Mouse (Mus musculus): ENCODE data around the gene Hjurp.

GRCm38 (mm10) chr1:88305018-88305795 is 27.8 kb upstream of the Hjurp start:
- TF ChIP-seq CTCF (IDR thresholded peaks at IDR 0.05; ENCODE audit: control insufficient read depth, insufficient read depth, insufficient replicate concordance, low read depth, low read length) (no peak), POLR2A (IDR thresholded peaks at IDR 0.05; ENCODE audit: control insufficient read depth, low read depth, low read length) (no peak)
